Mouse (Mus musculus) neural tube, embryonic 14.5 days (tissue): ENCODE measurements around the gene Atp6v1d. TPM values are rescaled to one million over a fixed set of nuclear protein-coding genes. Genes with fewer than 3 reads are reported as not detected.

Experiments used
- ATAC-seq: fragments of 200-750 bp; cut with Nextera tagmentation; 2 replicates; pipeline ENCODE4 v1.8.0; 2017; ENCODE audit warnings: low read depth, mild to moderate bottlenecking, moderate TSS enrichment, moderate library complexity
- H3K27ac ChIP-seq: fragments of 300-500 bp; sonication (generic); 2 replicates; pipeline ENCODE4 v1.5.1; 2014; ENCODE audit warnings: low read depth, mild to moderate bottlenecking, control low read depth, low read length, moderate library complexity, mixed read lengths
- H3K27me3 ChIP-seq: fragments of 300-500 bp; sonication (generic); 2 replicates; pipeline ENCODE4 v1.6.1; 2014; ENCODE audit warnings: low read length; ENCODE audit not compliant: control insufficient read depth, insufficient read depth
- H3K36me3 ChIP-seq: fragments of 300-500 bp; sonication (generic); 2 replicates; pipeline ENCODE4 v1.6.1; 2014; ENCODE audit warnings: low read length, mixed read lengths; ENCODE audit not compliant: control insufficient read depth, insufficient read depth
- H3K4me1 ChIP-seq: fragments of 300-500 bp; sonication (generic); 2 replicates; pipeline ENCODE4 v1.6.1; 2014; ENCODE audit warnings: low read length; ENCODE audit not compliant: control insufficient read depth, insufficient read depth
- H3K4me2 ChIP-seq: fragments of 300-500 bp; sonication (generic); 2 replicates; pipeline ENCODE4 v1.6.1; 2014; ENCODE audit warnings: mild to moderate bottlenecking, low read depth, low read length, control low read depth
- H3K4me3 ChIP-seq: fragments of 300-500 bp; sonication (generic); 2 replicates; pipeline ENCODE4 v1.5.1; 2014; ENCODE audit warnings: low read depth, low read length, control low read depth, mixed read lengths
- H3K9ac ChIP-seq: fragments of 300-500 bp; sonication (generic); replicated peaks from 2 replicates; pipeline ENCODE4 v1.6.1; 2014; ENCODE audit warnings: low read depth, mild to moderate bottlenecking, control low read depth, low read length, mixed read lengths
- H3K9me3 ChIP-seq: fragments of 300-500 bp; sonication (generic); 2 replicates; pipeline ENCODE4 v1.6.1; 2016; ENCODE audit warnings: low read length; ENCODE audit not compliant: control insufficient read depth
- WGBS: fragments of 180-500 bp; shearing (Covaris S2); extraction: QIAGEN DNeasy Blood & Tissue Kit; methylation state at CpG from one replicate; pipeline ENCODE4 v1.1.7; 2014; 5-methylcytosine and 5-hydroxymethylcytosine counted together
- polyA plus RNA-seq: library from polyadenylated mRNA; unstranded; fragments of >200 nt; fragmentation: Nextera tagmentation; extraction: Ambion mirVana; gene quantifications from 2 replicates; pipeline ENCODE4 v1.2.1, GENCODE M21; 2014

Gene Atp6v1d
- 155 and 161 TPM in 2 replicates for polyA plus RNA-seq

DNA sequence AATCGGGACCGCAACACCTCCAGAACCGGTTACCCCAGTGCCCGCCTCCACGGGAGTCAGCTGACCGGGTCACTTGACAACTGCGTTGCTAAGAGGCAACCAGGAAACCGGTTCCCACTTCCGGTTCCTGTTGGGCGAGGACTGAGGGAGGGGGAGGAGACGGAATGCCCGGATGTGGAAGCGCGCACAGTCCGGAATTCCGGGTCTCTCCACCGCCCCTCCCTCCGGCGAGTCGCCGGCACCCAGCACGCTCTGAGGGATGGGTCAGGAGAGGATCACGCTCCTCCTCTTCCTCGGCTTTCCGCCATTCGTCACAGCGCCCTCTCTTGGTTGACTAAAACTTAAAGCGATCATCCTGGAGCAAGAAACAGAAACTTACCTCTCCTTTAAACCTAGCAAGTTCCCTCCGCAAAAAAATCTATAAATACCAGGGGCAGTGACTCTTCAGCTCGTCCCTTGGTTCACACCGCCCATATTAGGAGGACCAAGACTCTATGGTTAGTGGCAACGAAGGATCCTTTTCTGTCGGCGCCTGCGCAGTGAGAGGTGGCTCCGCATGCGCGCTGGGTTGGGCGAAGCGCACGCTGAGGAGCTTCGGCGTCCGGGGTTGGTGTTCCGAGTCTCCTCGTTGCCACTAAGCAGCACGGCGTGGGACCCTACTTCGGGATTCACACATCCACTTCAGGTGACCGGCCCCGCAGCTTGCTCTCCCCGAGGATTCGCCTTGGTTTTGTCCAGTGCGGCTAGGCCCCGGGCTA, at the start of gene Atp6v1d, which contains the start of gene Eif2s1:
TSS of gene Atp6v1d (minus strand) at position 143 of the 758 bp plus-strand sequence.
TSS of gene Eif2s1 (plus strand) at position 324 of the 758 bp plus-strand sequence.
- peak within 1 kb of the TSS; percentile 66 for H3K27ac ChIP-seq
- no peaks in the 10 kb centered on the region for H3K9me3 ChIP-seq
- H3K4me3 ChIP-seq = peak within 1 kb of the TSS; percentile 97
- peak; percentile 100 for ATAC-seq
- H3K4me2 ChIP-seq = peak within 1 kb of the TSS; percentile 73
- under 1% methylated on average over 55 of the region's 55 CpGs for WGBS
- no peaks in the 10 kb centered on the region for H3K36me3 ChIP-seq
- H3K27me3 ChIP-seq = no peaks in the 10 kb centered on the region
- H3K9ac ChIP-seq = peak within 1 kb of the TSS; percentile 73
- peaks cover 21% of the 10 kb centered on the region for H3K4me1 ChIP-seq

DNA sequence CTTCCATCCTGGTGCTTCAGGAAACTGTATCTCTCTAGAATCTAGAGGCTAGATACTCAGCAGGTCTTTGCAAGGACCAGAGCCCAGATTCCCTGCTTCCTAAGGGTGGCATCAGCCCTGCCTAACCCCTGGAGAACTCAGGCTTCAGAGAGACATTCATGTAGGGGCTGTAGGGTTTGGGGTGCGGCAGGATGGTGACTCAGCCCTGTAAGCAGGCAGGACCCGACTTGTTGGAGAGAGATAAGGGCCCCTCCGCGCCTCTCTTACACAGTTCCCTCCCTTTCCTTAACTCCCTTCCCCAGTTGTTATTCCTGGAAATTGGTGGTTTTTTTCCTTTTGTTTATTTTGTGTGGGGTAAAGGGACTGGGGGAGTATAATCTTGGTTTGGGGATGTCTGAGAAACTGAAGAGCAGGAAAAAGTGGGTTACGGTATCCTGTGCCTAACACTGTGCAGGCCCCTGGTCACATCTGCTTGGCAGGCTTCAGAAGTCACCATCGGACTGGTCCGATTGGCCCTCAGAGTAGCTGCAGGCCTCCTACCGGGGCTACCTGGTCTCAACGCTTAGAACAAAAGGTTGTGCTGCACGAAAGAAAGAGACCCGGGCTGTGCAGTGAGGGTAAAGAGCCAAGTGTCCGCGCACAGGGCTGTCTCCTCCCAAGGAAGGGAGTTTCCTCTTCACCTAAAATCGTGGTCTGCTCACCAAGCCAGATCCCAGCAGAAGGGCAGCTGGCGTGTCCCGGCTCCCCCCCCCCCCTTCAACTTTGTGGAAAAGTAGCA, 49.4 kb upstream of the Atp6v1d start:
- 13% methylated on average over 16 of the region's 16 CpGs for WGBS
- H3K4me3 ChIP-seq = no peak overlapping the region
- no peaks in the 10 kb centered on the region for H3K36me3 ChIP-seq
- H3K4me2 ChIP-seq = peak overlapping the region; percentile 48; the same call in 1 of the 2 replicates
- no peak for ATAC-seq
- no peaks in the 10 kb centered on the region for H3K9me3 ChIP-seq
- H3K9ac ChIP-seq = no peak overlapping the region
- peaks cover 36% of the 10 kb centered on the region for H3K27me3 ChIP-seq
- H3K4me1 ChIP-seq = peaks cover 14% of the 10 kb centered on the region
- H3K27ac ChIP-seq = no peak overlapping the region

DNA sequence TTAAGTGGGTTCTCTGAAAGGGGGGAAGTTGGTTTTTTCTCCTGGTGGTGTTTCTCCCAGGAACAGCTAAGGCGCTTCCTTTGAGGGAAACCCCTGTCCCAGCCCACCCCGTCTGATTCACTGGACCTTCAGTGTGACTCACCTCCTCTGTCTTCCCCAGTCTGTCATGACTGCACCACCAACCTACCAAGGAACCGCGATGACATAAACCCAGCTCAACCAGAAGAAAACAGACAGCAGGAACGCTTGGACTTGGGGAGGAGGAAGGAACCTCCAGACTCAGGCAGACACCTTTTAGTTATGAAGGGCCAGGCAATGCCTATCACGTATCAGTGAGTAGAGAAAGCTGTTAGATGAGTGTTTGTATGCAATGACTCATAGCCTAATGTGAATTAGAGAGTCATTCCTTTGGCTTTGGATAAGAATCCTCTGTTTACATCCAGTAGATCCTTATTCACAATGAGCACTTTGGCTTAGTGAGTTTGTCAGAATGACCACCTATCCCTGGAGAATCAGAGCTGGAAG, 46.7 kb upstream of the Atp6v1d start:
- H3K27me3 ChIP-seq = peaks cover 39% of the 10 kb centered on the region
- WGBS = 84% methylated on average over 6 of the region's 6 CpGs
- H3K9me3 ChIP-seq = no peaks in the 10 kb centered on the region

DNA sequence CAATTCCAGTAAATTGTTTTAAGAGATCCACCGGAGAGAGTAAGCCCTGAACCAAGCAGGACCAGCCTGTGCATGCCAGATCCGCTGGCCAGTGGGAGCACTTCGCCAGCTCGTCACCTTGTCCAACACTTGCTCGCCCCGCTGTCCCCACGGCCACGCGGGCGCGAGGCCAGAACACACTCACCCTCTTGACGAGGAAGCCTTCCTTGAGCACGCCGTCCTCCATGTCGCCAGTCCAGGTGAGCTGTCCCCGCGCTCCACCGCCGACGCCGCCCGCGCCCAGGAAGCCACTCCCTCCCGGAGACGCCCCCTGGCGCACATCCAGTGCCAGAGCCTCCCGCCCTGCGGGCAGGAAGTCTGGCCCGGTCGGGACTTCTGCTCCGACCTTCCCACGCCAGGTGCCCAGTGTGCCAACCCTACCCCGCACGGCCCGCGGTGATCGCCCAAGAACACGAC, 45.3 kb upstream of the Atp6v1d start, which contains the start of gene Plek2:
TSS of gene Plek2 (minus strand) at position 258 of the 456 bp plus-strand sequence.
- no peak within 1 kb of the TSS for H3K27ac ChIP-seq
- WGBS = 2% methylated on average over 38 of the region's 38 CpGs
- peaks cover 9% of the 10 kb centered on the region for H3K4me1 ChIP-seq
- peak within 1 kb of the TSS; percentile 53 for H3K9ac ChIP-seq
- ATAC-seq = peak; percentile 61; the same call in 1 of the 2 replicates
- peak within 1 kb of the TSS; percentile 79 for H3K4me2 ChIP-seq
- H3K36me3 ChIP-seq = no peaks in the 10 kb centered on the region
- H3K9me3 ChIP-seq = no peaks in the 10 kb centered on the region
- peaks cover 33% of the 10 kb centered on the region for H3K27me3 ChIP-seq
- H3K4me3 ChIP-seq = peak within 1 kb of the TSS; percentile 36

More for the DNA sequence above, 46.7 kb upstream of the Atp6v1d start:
- no peak for ATAC-seq
- Histone ChIP-seq H3K4me2 (no peak overlapping the region), H3K4me1 (peaks cover 14% of the 10 kb centered on the region), H3K36me3 (no peaks in the 10 kb centered on the region), H3K27ac (no peak overlapping the region), H3K4me3 (no peak overlapping the region), H3K9ac (no peak overlapping the region)

DNA sequence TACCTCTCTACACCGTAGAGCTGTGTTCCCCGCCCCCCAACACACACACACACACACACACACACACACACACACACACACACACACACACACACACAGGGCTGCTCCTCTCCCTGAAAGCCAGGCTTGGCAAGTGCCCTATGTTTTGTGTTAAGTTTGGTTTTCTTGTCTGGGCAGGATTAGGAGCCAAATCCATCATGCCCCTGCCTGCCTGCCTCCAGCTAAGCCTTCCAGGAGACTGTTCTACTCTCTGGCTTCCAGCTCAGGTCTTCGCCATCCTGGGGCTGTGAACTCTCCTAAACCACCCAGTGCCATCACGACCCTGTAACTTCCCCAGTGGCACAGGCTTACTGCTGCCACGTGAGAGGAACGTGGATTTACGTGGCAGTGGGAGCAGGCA, 43.1 kb upstream of the Atp6v1d start:
- Histone ChIP-seq H3K4me3 (no peak overlapping the region), H3K27me3 (peaks cover 13% of the 10 kb centered on the region), H3K27ac (no peak overlapping the region), H3K9ac (no peak overlapping the region), H3K4me2 (no peak overlapping the region), H3K4me1 (peaks cover 6% of the 10 kb centered on the region; the same call in 1 of the 2 replicates), H3K36me3 (no peaks in the 10 kb centered on the region), H3K9me3 (no peaks in the 10 kb centered on the region)
- no peak for ATAC-seq
- WGBS = 84% methylated on average over 6 of the region's 7 CpGs

DNA sequence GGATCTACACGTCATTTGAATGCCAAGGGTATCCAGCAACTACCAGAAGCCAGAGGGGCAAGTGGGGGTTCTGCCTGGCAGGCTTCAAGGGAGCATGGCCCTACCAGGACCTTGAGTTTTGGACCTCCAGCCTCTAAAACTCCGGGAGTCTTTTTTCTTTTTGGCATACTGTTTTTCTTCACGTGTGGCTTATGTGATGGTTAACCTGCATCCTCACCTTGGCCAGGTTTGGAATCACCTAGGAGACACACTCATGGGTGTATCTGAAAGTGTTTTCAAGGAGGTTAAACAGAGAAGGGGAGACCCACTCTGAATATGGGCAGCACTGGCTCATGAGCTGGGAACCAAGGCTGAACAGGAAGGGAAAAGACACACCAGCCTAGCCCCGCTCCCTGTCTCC, 41.9 kb upstream of the Atp6v1d start:
- Histone ChIP-seq H3K4me1 (peaks cover 6% of the 10 kb centered on the region; the same call in 1 of the 2 replicates), H3K9ac (no peak overlapping the region), H3K4me2 (no peak overlapping the region), H3K9me3 (no peaks in the 10 kb centered on the region), H3K27ac (no peak overlapping the region), H3K36me3 (no peaks in the 10 kb centered on the region), H3K27me3 (peaks cover 12% of the 10 kb centered on the region), H3K4me3 (no peak overlapping the region)
- no peak for ATAC-seq
- WGBS = 87% methylated on average over 4 of the region's 4 CpGs

DNA sequence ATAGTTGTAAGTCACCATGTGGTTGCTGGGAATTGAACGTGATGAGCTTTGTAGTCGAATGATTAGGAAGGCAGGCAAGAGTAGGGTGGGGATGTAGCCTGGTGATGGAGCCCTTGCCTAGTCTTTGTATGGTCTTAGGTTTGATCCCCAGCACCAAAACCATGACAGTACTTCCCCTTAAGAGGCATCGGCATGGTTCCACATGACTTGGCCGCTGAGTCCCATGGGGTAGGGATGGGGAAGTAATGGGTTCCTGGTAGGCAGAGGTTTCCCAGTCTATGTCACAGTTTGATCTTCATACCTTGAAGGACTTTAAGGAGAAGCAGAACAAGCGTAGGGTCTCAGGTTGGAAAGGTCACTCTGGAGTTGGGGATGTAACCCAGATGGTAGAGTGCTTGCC, 40.0 kb upstream of the Atp6v1d start:
- no peak for ATAC-seq

DNA sequence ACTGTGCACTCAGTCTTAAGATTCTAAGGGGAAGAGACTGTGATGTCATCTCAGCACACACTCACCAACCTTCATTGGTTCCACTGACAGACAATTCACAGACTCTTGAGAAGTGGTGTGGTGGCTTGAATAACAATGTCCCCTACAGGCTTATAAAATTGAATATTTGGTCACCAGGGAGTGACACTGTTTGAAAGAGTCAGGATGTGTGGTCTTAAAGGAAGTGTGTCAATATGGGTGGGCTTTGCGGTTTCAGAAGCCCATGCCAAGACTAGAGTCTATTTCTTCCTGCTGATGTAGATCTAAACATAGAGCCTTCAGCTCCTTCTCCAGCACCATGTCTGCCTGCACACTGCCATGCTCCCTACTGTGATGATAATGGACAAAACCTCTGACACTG, 36.4 kb upstream of the Atp6v1d start:
- no peak overlapping the region for H3K9ac ChIP-seq
- H3K4me2 ChIP-seq = no peak overlapping the region
- H3K9me3 ChIP-seq = no peaks in the 10 kb centered on the region
- H3K4me3 ChIP-seq = no peak overlapping the region
- H3K36me3 ChIP-seq = no peaks in the 10 kb centered on the region
- no peaks in the 10 kb centered on the region for H3K27me3 ChIP-seq
- H3K27ac ChIP-seq = no peak overlapping the region
- 95% methylated on average over 1 of the region's 1 CpGs for WGBS
- no peak for ATAC-seq
- H3K4me1 ChIP-seq = no peaks in the 10 kb centered on the region

More for the DNA sequence above, 40.0 kb upstream of the Atp6v1d start:
- 87% methylated on average over 5 of the region's 5 CpGs for WGBS
- no peak overlapping the region for H3K9ac ChIP-seq
- 0 out of 2 replicates have a peak, but pooled peaks cover 2% of the 10 kb centered on the region for H3K27me3 ChIP-seq
- no peaks in the 10 kb centered on the region for H3K4me1 ChIP-seq
- no peak overlapping the region for H3K27ac ChIP-seq
- no peak overlapping the region for H3K4me3 ChIP-seq
- H3K4me2 ChIP-seq = no peak overlapping the region
- H3K36me3 ChIP-seq = no peaks in the 10 kb centered on the region
- no peaks in the 10 kb centered on the region for H3K9me3 ChIP-seq
